Comparison of ENCODE assay signal across 23 mouse cellular contexts in genomic region chr2:178324410-178324809, GRCm38 (mm10).
DNase-seq lines count a peak whose midpoint lies in the region; ATAC-seq and TF ChIP-seq lines count a peak whose summit lies in the region.
"Had no signal": no experiment of that assay in that cellular context is flagged by ENCODE, and none has a peak within 500 bp of the region (broad histone marks: within the 10 kb centered on the region; RNA-seq: fewer than 3 reads in every experiment).

No protein-coding gene starts in this region.

- no peak overlapping the region for H3K9ac ChIP-seq in intestine, embryonic 14.5 days (ENCODE audit: low read length)
- no peak overlapping the region for H3K9ac ChIP-seq in intestine, postnatal 0 days (ENCODE audit: low read depth, low read length)
- H3K9ac ChIP-seq: forebrain, embryonic 15.5 days; heart, embryonic 13.5 days; hindbrain, embryonic 13.5 days had no signal

- 87% methylated on average over 3 of the region's 3 CpGs for WGBS in intestine, embryonic 14.5 days
- 93% methylated on average over 3 of the region's 3 CpGs for WGBS in intestine, postnatal 0 days
- WGBS in limb, embryonic 10.5 days, result 86% methylated on average over 3 of the region's 3 CpGs
- 84% methylated on average over 3 of the region's 3 CpGs for WGBS in lung, adult 2 months

- DNase-seq in frontal cortex, postnatal 14 days (ENCODE audit: low spot score in 2 of 2), result peak; percentile 2
- DNase-seq in frontal cortex, postnatal 25 days (ENCODE audit: low spot score in 2 of 2), result no peak
- peak; percentile 24 for DNase-seq in intestine, embryonic 14.5 days (ENCODE audit: low spot score)
- peak; percentile 26 for DNase-seq in limb, embryonic 10.5 days (ENCODE audit: low spot score)
- no peak for DNase-seq in lung, adult 2 months
- DNase-seq: adrenal gland, adult 2 months; adrenal gland, postnatal 14 days; cerebellum, adult 11 months; cerebellum, adult 2 months; cerebellum, postnatal 14 days; gastrocnemius, adult 2 months; gastrocnemius, postnatal 14 days; heart, adult 18-20 months; heart, postnatal 14 days had no signal

- no peak for TF ChIP-seq POLR2A in lung, adult 2 months (IDR thresholded peaks at IDR 0.05; ENCODE audit: borderline replicate concordance, extremely low read depth, low read depth, low read length)

- H3K36me3 ChIP-seq in intestine, embryonic 14.5 days (ENCODE audit: control insufficient read depth, insufficient read depth, low read length), result no peaks in the 10 kb centered on the region
- H3K36me3 ChIP-seq in intestine, postnatal 0 days (ENCODE audit: control insufficient read depth, insufficient read depth), result no peaks in the 10 kb centered on the region
- no peaks in the 10 kb centered on the region for H3K36me3 ChIP-seq in limb, embryonic 10.5 days
- H3K36me3 ChIP-seq: forebrain, embryonic 10.5 days; forebrain, embryonic 15.5 days; heart, embryonic 13.5 days; hindbrain, embryonic 10.5 days had no signal

- no peak for TF ChIP-seq CTCF in intestine, postnatal 0 days (IDR thresholded peaks at IDR 0.05; ENCODE audit: low read depth)
- TF ChIP-seq CTCF in lung, adult 2 months (IDR thresholded peaks at IDR 0.05; ENCODE audit: insufficient read depth, low read length), result no peak

- H3K27me3 ChIP-seq in intestine, embryonic 14.5 days (replicated peaks; ENCODE audit: control insufficient read depth, insufficient read depth, low read length), result no peaks in the 10 kb centered on the region
- H3K27me3 ChIP-seq in intestine, postnatal 0 days (replicated peaks; ENCODE audit: control insufficient read depth, insufficient read depth, low read length), result no peaks in the 10 kb centered on the region
- no peaks in the 10 kb centered on the region for H3K27me3 ChIP-seq in limb, embryonic 10.5 days (ENCODE audit: low read depth, poor library complexity, severe bottlenecking)
- H3K27me3 ChIP-seq: forebrain, embryonic 15.5 days; heart, embryonic 13.5 days; hindbrain, embryonic 13.5 days had no signal

- H3K4me2 ChIP-seq in intestine, embryonic 14.5 days (ENCODE audit: low read length), result no peak overlapping the region
- no peak overlapping the region for H3K4me2 ChIP-seq in intestine, postnatal 0 days (replicated peaks; ENCODE audit: low read depth)
- H3K4me2 ChIP-seq: forebrain, embryonic 15.5 days; heart, embryonic 13.5 days; hindbrain, embryonic 13.5 days had no signal

- H3K4me3 ChIP-seq in intestine, embryonic 14.5 days (ENCODE audit: low read depth, low read length), result no peak overlapping the region
- H3K4me3 ChIP-seq in intestine, postnatal 0 days (ENCODE audit: low read depth, low read length), result no peak overlapping the region
- no peak overlapping the region for H3K4me3 ChIP-seq in limb, embryonic 10.5 days
- no peak overlapping the region for H3K4me3 ChIP-seq in lung, adult 2 months (replicated peaks; ENCODE audit: extremely low read depth, low read depth, low read length)
- H3K4me3 ChIP-seq: forebrain, embryonic 10.5 days; forebrain, embryonic 15.5 days; gastrocnemius, adult 2 months; heart, embryonic 13.5 days; hindbrain, embryonic 10.5 days; hindbrain, embryonic 13.5 days had no signal

- ATAC-seq in intestine, embryonic 14.5 days (replicated peaks; ENCODE audit: low FRiP score, low TSS enrichment, low read depth), result no peak
- no peak for ATAC-seq in intestine, postnatal 0 days
- ATAC-seq: CD4-positive, CD25-positive, alpha-beta regulatory T cell, adult 4 months; forebrain, embryonic 15.5 days; hindbrain, embryonic 16.5 days; intestine, embryonic 16.5 days had no signal

- H3K9me3 ChIP-seq in intestine, embryonic 14.5 days (ENCODE audit: control insufficient read depth, low read length), result no peaks in the 10 kb centered on the region
- H3K9me3 ChIP-seq in intestine, postnatal 0 days (ENCODE audit: control insufficient read depth), result no peaks in the 10 kb centered on the region
- H3K9me3 ChIP-seq in limb, embryonic 10.5 days (replicated peaks), result no peaks in the 10 kb centered on the region
- H3K9me3 ChIP-seq: forebrain, embryonic 10.5 days; forebrain, embryonic 15.5 days; heart, embryonic 13.5 days; hindbrain, embryonic 10.5 days; hindbrain, embryonic 13.5 days had no signal

- H3K4me1 ChIP-seq in intestine, embryonic 14.5 days (replicated peaks; ENCODE audit: control insufficient read depth, insufficient read depth, low read length), result peaks cover 10% of the 10 kb centered on the region
- H3K4me1 ChIP-seq in intestine, postnatal 0 days (replicated peaks; ENCODE audit: control insufficient read depth, insufficient read depth, low read length), result no peaks in the 10 kb centered on the region
- peaks cover 15% of the 10 kb centered on the region for H3K4me1 ChIP-seq in limb, embryonic 10.5 days
- H3K4me1 ChIP-seq in lung, adult 2 months (ENCODE audit: control insufficient read depth, insufficient read depth, low read length), result no peaks in the 10 kb centered on the region

- no peak overlapping the region for H3K27ac ChIP-seq in intestine, embryonic 14.5 days (ENCODE audit: low read depth)
- H3K27ac ChIP-seq in intestine, postnatal 0 days (ENCODE audit: low read depth, low read length), result no peak overlapping the region
- no peak overlapping the region for H3K27ac ChIP-seq in limb, embryonic 10.5 days
- H3K27ac ChIP-seq: forebrain, embryonic 10.5 days; forebrain, embryonic 15.5 days; gastrocnemius, adult 2 months; heart, embryonic 13.5 days; hindbrain, embryonic 10.5 days; hindbrain, embryonic 13.5 days had no signal

Comparison
In these comparisons a context has a peak if more than half of its experiments do, and no peak if none do; other contexts are left out.
1. DNase-seq: peak in frontal cortex, postnatal 14 days (2 of 2), intestine, embryonic 14.5 days (single experiment) and limb, embryonic 10.5 days (single experiment); none in frontal cortex, postnatal 25 days (0 of 2) and lung, adult 2 months (single experiment).